Mouse (Mus musculus) adrenal gland, postnatal 10 days (tissue): ENCODE measurements around the gene Cdk2ap2. TPM values are rescaled to one million over a fixed set of nuclear protein-coding genes. Genes with fewer than 3 reads are reported as not detected.
"Not testable (repeated sequence)": the region's sequence is repeated elsewhere in the genome, so short reads cannot be mapped to it uniquely, and the experiment has no call there.

ENCODE experiments used
- DNase-seq: peaks from one replicate; pipeline ENCODE4 v3.0.0; 2021; ENCODE audit warnings: mixed read lengths
- total RNA-seq, 2 experiments: library from RNA; stranded (reverse); gene quantifications; 2 replicates each; pipeline ENCODE4 v1.2.3; 2021

Cdk2ap2 gene
- total RNA-seq, 2 experiments from 2014 or later: 56.3 to 64.1 TPM

DNA sequence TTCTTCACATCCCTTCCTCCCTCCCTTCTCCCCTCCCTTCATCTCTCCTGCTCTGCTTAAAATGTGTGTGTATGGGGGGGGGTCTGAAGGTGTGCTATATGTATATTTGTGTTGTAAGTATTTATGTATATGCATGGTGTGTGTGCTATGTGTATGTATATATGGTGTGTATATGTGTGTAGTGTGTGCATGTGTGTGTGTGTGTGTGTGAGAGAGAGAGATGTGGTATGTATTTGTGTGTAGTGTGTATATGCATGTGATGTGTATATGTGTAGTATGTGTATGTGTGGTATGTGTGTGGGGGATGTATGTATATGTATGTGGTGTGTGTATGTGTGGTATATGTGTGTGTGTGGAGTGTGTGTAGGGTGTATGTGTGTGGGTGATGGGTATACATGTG, 30.1 kb upstream of the Cdk2ap2 start:
- no peak for DNase-seq

GRCm38 (mm10) chr19:4068242-4068641, 28.7 kb upstream of the Cdk2ap2 start:
- not testable (repeated sequence) for DNase-seq

DNA sequence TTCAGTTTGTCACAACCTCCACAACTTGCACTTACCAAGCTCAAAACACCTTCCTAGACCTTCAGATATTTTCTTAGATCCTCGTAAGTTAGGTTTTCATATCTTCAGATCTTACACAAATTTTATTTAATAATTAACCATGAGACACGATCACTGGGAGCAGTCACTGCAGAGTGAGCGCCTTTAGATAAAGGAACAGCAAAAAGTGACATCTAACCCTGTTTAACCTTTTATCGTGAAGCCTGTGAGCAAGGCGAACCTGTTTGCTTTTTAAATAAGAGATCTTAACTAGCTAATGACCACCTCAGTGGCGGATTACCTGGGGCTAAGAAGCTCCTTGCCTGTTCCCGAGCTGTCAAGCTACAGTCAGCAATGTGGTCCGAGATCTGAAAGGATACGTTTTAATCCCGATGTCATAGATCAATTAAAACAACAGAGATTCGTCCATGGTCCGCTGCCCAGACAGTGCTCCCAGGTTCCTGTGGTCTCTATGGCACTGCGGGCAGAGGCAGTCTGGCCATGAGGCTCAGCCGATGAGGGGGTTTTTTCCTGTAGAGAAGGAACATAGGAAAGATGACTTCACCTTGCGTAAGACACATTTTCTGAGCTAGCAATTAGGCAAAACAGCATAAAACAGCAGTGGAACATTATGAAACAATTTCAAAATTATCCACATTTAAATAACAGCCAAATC, 28.1 kb upstream of the Cdk2ap2 start:
- no peak for DNase-seq

GRCm38 (mm10) chr19:4070311-4070710, 26.7 kb upstream of the Cdk2ap2 start:
- no peak for DNase-seq

DNA sequence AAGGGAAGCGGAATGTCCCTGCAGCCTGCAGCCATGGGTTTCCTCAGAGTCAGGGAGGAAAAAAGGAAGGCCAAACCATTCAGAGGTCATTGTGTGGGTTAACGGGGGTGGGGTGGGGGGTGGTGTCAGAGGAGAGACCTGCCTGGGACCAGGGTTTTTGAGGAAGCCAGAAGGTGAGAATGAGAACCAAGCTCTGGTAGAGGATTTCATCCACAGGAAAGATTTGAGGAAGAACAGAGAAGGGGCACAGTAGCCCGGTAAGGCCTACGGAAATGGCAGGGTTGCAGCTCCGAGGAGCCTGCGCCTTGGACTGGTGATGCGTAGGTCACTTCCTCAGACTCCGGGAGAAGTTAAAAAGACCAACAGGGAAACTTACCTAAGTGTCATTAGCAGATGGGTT, 26.2 kb upstream of the Cdk2ap2 start:
- no peak for DNase-seq

DNA sequence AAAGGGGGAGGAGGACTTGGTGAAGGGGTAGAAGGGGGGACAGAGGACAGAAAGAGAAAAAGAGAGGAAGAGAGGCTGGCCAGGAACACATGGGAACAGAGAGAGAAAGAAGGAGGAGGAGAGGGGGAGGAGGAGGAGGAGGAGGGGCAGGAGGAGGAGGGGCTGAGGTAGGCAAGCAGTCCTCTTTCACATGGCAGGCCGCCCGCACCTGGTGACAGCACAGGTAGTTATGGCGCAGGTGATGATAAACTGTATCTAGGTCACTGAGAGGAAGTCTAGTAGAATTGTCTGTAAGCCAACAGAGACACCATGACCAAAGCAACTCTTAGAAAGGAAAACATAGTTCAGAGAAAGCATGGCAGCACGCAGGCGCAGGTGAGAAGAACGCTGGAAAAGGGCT, 25.6 kb upstream of the Cdk2ap2 start:
- no peak for DNase-seq

- DNase-seq: no peak
Measured at GRCm38 (mm10) chr19:4072706-4073424, 24.1 kb upstream of the Cdk2ap2 start.

DNA sequence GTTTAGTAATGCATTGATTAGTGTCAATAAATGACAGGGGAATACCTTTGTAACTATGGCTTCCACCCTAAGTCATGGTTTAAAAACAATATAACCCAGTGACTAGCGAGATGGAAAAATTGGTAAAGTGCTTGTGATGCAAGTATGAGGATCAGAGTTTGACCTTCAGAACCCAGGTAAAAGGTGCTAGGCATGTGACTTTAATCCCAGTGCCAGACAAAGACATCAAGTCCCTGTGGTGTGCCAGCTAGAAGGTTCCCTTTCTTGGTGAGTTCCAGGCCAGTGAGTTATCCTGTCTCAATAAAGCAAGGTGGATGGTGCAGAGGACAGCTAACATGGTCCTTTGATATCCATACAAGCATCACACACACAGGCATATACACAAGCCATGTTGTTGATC, 21.5 kb upstream of the Cdk2ap2 start:
- DNase-seq: no peak

GRCm38 (mm10) chr19:4079594-4079993, 17.4 kb upstream of the Cdk2ap2 start:
- DNase-seq: no peak

DNA sequence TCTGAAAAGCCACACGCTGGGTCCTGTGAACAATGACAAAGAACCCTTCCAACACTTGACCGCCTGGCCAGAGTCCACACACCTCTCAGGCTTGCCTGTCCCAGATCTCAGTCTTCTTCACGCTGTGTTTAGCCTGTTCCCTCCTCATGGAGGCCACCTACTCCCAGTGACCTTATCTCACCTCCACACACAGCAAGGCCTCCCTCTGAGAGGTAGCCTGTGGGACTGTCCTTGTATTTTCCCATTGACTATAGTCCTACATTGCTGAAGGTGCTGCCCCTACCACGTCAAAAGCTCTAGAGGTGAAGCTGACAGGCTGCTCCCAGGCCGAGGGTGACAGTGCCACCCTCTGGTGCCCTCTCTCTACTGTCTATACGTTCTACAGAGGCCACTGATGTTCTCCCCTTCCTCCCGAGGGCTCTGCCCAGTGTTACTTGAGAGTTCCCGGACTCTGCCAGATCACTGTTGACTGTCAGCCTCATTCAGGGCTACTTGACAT, 16.4 kb upstream of the Cdk2ap2 start:
- DNase-seq: no peak

DNA sequence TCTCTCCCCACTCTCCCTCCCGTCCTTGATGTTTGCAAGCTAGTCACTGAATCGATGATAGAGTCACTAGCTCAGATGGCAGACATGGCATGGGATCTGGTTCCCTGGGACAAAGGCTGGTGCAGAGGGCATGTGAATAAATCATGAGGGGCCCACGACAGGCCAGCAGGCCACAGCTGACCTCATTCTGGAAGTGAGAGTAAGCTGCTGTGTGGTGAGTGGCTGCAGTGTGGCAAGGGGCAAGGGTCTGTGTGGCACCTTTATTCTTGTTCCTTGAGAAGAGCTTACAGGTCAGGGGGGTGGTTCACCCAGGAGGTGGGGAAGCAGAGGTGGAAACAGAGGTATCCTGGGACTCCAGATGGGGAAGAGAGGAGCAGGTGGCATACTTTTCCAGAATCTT, 15.6 kb upstream of the Cdk2ap2 start, which contains the start of gene Cabp2:
TSS of gene Cabp2 (plus strand) at position 185 of the 400 bp plus-strand sequence.
- no peak for DNase-seq

DNA sequence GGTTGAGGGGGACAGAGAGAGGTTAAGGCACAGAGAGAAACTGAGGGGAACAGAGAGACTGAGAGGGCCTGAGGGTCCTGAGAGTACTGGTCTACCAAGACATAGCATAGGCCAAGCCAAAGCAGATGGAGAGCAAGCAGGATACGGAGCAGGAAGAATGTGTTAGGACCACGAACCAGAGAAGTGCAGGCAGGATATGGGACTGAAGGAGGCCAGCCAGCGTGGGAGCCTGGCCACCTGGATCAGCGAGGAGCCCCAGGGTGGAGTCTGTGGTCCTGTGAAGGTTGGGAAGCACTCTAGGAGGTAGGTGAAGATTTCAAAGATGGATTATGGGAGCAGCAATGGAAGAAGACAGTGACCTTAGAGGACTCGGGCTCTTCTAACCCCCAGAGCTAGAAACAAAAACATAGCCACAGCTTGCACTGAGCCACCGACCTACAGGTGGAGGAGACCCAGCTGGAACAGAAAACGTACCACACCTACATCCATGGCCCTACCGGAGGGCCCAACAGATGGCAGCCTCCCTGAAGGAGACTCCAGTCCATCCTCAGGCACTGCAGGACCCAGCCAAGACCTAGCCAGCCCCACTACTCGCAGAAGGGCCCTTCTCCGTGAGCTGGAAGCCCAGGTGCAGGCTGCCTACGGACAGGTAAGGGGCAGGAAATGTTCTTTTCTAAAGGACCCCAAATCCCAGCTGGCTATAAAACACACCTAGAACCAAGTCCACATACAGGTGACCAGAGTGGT, 14.6 kb upstream of the Cdk2ap2 start:
- no peak for DNase-seq

GRCm38 (mm10) chr19:4083316-4083715, 13.7 kb upstream of the Cdk2ap2 start:
- DNase-seq: no peak

DNA sequence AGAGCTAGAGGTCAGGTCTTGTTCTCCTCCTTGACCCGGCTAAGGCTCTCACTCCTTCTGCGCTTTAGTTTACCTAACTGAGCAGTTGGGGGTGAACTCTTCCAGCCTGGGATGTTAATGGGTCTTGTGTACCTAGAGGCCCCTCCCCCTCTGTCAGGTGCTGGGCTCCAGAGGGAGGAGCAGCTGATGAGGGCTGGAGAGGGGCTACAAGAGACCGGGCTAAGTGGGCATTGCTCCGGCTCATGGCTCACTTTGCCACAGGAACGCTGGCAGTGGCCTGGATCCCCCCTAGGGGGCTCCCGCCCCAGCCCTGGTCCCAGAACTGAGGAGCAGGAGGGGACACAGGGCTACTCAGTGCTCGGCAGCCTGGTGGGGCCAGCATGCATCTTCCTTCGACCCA, 13.2 kb upstream of the Cdk2ap2 start:
- DNase-seq: no peak

GRCm38 (mm10) chr19:4084984-4085383, 12.0 kb upstream of the Cdk2ap2 start:
- peak; percentile 40 for DNase-seq

DNA sequence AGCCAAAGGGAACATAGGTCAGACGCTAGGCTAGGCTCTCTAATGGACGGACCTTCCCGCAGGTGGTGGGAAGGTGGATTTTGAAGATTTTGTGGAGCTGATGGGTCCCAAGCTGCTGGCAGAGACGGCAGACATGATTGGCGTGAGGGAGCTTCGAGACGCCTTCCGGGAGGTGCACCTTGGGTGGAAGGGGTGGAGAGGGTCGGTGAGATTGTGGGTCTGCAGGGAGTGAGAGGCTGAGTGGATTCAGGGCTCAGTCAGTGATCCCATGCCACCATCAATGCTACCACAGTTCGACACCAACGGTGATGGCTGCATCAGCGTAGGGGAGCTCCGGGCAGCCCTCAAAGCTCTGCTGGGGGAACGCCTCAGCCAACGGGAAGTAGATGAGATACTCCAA, 10.8 kb upstream of the Cdk2ap2 start:
- DNase-seq: no peak

DNA sequence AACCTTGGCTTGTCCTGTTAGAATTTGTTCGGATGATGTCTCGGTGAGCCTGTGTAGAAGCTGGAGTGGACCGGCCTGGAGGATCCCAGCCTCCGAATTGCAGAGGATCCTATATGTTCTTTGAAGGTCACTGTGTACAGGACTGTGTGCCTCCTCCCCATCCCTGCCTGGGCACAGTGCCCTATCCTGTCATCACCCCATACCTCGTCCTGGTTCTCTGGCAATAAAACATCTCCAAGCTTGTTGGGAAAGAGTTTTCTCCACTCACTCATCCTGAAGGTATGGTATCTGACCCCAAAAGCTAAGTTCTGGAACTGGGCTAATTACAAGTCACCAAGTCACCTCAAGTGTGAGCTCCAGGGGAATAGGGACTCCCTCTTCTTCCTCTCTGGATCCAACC, 9.9 kb upstream of the Cdk2ap2 start:
- no peak for DNase-seq

GRCm38 (mm10) chr19:4088146-4088545, 8.8 kb upstream of the Cdk2ap2 start:
- DNase-seq: no peak

GRCm38 (mm10) chr19:4089128-4089527, 7.9 kb upstream of the Cdk2ap2 start:
- DNase-seq: no peak

DNA sequence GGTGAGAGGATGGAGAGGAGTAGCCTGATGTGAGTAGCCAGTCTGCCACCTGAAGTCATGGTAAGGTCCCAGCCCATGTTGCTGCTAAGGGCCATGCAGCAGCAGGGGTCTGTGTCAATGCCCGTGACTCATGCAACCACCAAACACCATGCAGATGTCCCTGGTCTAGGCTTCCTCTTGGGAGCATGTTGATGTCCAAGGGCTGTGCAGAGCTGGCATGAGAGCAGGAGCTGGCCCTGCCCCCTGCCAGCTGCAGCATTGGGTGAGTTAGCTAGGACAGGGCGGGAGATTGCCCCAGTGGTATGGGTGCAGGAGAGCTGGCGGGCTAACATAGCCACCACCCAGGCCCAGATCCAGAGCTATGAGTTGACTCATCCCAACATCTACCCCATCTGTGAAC, 6.5 kb upstream of the Cdk2ap2 start:
- no peak for DNase-seq

DNA sequence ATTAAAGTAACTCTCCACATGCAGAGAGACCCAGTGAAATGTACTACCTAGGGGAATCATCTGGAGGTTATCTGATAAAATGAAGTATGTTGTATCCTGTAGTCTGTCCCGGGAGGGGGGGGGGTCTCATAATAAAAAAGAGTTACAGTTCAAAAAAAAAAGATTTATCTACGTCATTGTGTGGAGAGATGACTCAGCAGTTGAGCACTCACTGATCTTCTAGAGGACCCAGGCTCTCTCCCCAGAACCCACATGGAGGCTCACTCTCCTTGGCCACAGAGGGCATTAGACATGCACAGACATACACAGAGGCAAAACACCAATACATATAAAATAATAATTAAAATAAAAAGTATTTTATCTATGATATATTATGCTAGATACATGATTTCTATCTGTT, 5.6 kb upstream of the Cdk2ap2 start:
- no peak for DNase-seq

DNA sequence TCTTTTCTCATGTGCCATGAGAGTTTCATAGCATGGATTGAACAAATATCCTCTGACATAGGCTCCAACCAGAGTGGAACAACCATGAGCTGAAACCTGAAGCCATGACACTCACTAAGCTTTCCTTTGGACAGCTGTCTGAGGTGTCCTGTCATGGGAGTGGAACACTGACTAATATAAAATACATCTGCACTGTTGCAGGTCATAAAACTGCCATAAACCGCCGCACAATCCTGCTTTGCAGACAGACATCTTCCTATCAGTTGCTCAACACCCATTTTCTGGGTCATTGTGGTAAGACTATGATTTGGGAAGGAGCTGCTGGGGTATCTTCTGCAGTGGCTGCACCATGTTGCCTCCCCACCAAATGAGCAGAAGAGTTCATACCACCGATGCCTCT, 4.2 kb upstream of the Cdk2ap2 start:
- DNase-seq: no peak

DNA sequence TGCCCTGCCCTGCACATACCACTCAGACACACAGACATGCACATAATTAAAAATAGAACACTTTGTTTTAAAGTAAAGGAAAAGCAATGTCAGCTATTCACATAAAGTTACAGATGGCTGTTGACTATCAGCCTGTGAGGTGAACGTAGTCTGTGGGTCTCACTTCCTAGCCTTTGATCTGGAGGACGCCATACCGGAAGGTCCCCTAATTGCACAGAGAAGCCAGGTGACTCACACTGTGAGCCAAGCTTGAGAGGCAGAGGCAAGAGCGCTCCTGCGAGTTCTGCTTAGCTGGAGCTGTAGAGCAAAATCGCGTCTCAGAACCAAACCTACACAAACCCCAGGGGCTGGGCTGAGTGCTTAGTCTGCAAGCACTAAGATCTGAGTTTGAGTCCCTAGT, 3.2 kb upstream of the Cdk2ap2 start:
- DNase-seq: no peak
